In genomic region chr5:34576286-34576685, GRCm38 (mm10) we compare ENCODE assay signal across 19 mouse cellular contexts. TPM values are rescaled to one million over a fixed set of nuclear protein-coding genes. Genes with fewer than 3 reads are reported as not detected.
A peak's percentile ranks its signal among the peaks of the same experiment; 100 is the strongest.
DNase-seq lines count a peak whose midpoint lies in the region; ATAC-seq and TF ChIP-seq lines count a peak whose summit lies in the region.
"Had no signal": no experiment of that assay in that cellular context is flagged by ENCODE, and none has a peak within 500 bp of the region (broad histone marks: within the 10 kb centered on the region; RNA-seq: fewer than 3 reads in every experiment).

No protein-coding gene starts in this region.

- peak overlapping the region; percentile 82; the same call in 1 of the 2 replicates for H3K4me2 ChIP-seq in heart, embryonic 13.5 days
- H3K4me2 ChIP-seq in liver, embryonic 11.5 days, result peak overlapping the region; percentile 21; the same call in 1 of the 2 replicates
- peak overlapping the region; percentile 82 for H3K4me2 ChIP-seq in liver, embryonic 14.5 days (ENCODE audit: low read depth)
- peak overlapping the region; percentile 76; the same call in 1 of the 2 replicates for H3K4me2 ChIP-seq in liver, postnatal 0 days (ENCODE audit: low read depth, low read length)

- H3K9me3 ChIP-seq in heart, embryonic 13.5 days, result no peaks in the 10 kb centered on the region
- H3K9me3 ChIP-seq in liver, embryonic 11.5 days (ENCODE audit: control insufficient read depth, low read length), result no peaks in the 10 kb centered on the region
- no peaks in the 10 kb centered on the region for H3K9me3 ChIP-seq in liver, embryonic 14.5 days (ENCODE audit: control insufficient read depth, low read length)
- no peaks in the 10 kb centered on the region for H3K9me3 ChIP-seq in liver, postnatal 0 days (ENCODE audit: low read length)
- H3K9me3 ChIP-seq: embryonic facial prominence, embryonic 10.5 days; forebrain, embryonic 13.5 days; heart, embryonic 10.5 days; hindbrain, embryonic 12.5 days had no signal

- TF ChIP-seq EP300 in liver, embryonic 14.5 days (IDR thresholded peaks at IDR 0.05; ENCODE audit: low read depth), result no peak
- no peak for TF ChIP-seq EP300 in liver, postnatal 0 days (IDR thresholded peaks at IDR 0.05; ENCODE audit: low read depth)

- H3K27me3 ChIP-seq in heart, embryonic 13.5 days (replicated peaks), result no peaks in the 10 kb centered on the region
- H3K27me3 ChIP-seq in liver, embryonic 11.5 days (replicated peaks; ENCODE audit: control insufficient read depth, insufficient read depth, low read length), result no peaks in the 10 kb centered on the region
- no peaks in the 10 kb centered on the region for H3K27me3 ChIP-seq in liver, embryonic 14.5 days (ENCODE audit: control insufficient read depth, insufficient read depth, low read length)
- no peaks in the 10 kb centered on the region for H3K27me3 ChIP-seq in liver, postnatal 0 days (ENCODE audit: insufficient read depth, low read length)
- H3K27me3 ChIP-seq: forebrain, embryonic 13.5 days; hindbrain, embryonic 12.5 days had no signal

- 96% methylated on average over 1 of the region's 1 CpGs for WGBS in heart, embryonic 13.5 days
- WGBS in liver, embryonic 11.5 days, result 89% methylated on average over 1 of the region's 1 CpGs
- 86% methylated on average over 1 of the region's 1 CpGs for WGBS in liver, embryonic 14.5 days (ENCODE audit: insufficient replicate concordance)
- WGBS in liver, postnatal 0 days (ENCODE audit: insufficient replicate concordance), result 71% methylated on average over 1 of the region's 1 CpGs

- H3K4me1 ChIP-seq in heart, embryonic 13.5 days, result peaks cover 33% of the 10 kb centered on the region
- H3K4me1 ChIP-seq in liver, embryonic 11.5 days (replicated peaks; ENCODE audit: control insufficient read depth, insufficient read depth, low read length), result peaks cover 54% of the 10 kb centered on the region
- H3K4me1 ChIP-seq in liver, embryonic 14.5 days (replicated peaks; ENCODE audit: control insufficient read depth in 2 of 2, insufficient read depth in 2 of 2, low read length in 1 of 2), result peaks cover 51 to 52% of the 10 kb centered on the region in 2 experiments
- peaks cover 34% of the 10 kb centered on the region for H3K4me1 ChIP-seq in liver, postnatal 0 days (ENCODE audit: insufficient read depth)

- no peak overlapping the region for H3K9ac ChIP-seq in heart, embryonic 13.5 days
- no peak overlapping the region for H3K9ac ChIP-seq in liver, embryonic 11.5 days (ENCODE audit: low read depth, low read length)
- no peak overlapping the region for H3K9ac ChIP-seq in liver, embryonic 14.5 days (replicated peaks)
- no peak overlapping the region for H3K9ac ChIP-seq in liver, postnatal 0 days (replicated peaks)
- H3K9ac ChIP-seq: forebrain, embryonic 13.5 days; hindbrain, embryonic 12.5 days had no signal

- H3K4me3 ChIP-seq in heart, embryonic 13.5 days, result no peak overlapping the region; the same call in 1 of the 2 replicates
- H3K4me3 ChIP-seq in liver, embryonic 11.5 days (ENCODE audit: low read depth, low read length), result no peak overlapping the region
- peak overlapping the region in 1 of 2 experiments; percentile 89; a peak in 2 of 4 replicates for H3K4me3 ChIP-seq in liver, embryonic 14.5 days (ENCODE audit: insufficient read depth in 1 of 2, low read depth in 2 of 2, low read length in 2 of 2)
- H3K4me3 ChIP-seq in liver, postnatal 0 days (ENCODE audit: low read depth, low read length), result no peak overlapping the region
- H3K4me3 ChIP-seq: hindbrain, embryonic 12.5 days had no signal

- no peak for TF ChIP-seq CTCF in liver, embryonic 14.5 days (IDR thresholded peaks at IDR 0.05; ENCODE audit: low read depth)
- TF ChIP-seq CTCF in liver, postnatal 0 days (IDR thresholded peaks at IDR 0.05; ENCODE audit: low read depth), result no peak

- no peak for ATAC-seq in heart, embryonic 13.5 days (ENCODE audit: extremely low read depth, insufficient number of reproducible peaks, low FRiP score, low TSS enrichment)
- ATAC-seq in liver, embryonic 11.5 days (replicated peaks; ENCODE audit: low FRiP score), result no peak
- no peak for ATAC-seq in liver, embryonic 14.5 days (ENCODE audit: insufficient read depth)
- ATAC-seq in liver, postnatal 0 days, result no peak
- ATAC-seq: forebrain, embryonic 13.5 days; forebrain, postnatal 0 days; hindbrain, postnatal 0 days had no signal

- intact Hi-C loops in heart, postnatal 36 days (cut with DNase I), result loop anchor here (10.0 kb wide), 1 partner anchor 391 kb away; the partner anchor contains the start of gene Mxd4

- H3K27ac ChIP-seq in heart, embryonic 13.5 days (replicated peaks), result no peak overlapping the region
- no peak overlapping the region for H3K27ac ChIP-seq in liver, embryonic 11.5 days (ENCODE audit: low read depth, low read length)
- no peak overlapping the region for H3K27ac ChIP-seq in liver, embryonic 14.5 days
- no peak overlapping the region for H3K27ac ChIP-seq in liver, postnatal 0 days (ENCODE audit: low read depth)
- H3K27ac ChIP-seq: embryonic facial prominence, embryonic 10.5 days; forebrain, embryonic 13.5 days; hindbrain, embryonic 12.5 days; hindbrain, postnatal 0 days had no signal

- DNase-seq in heart, postnatal 36 days, result no peak
- DNase-seq in liver, embryonic 11.5 days (ENCODE audit: low spot score), result no peak
- no peak for DNase-seq in liver
- DNase-seq in liver, embryonic 14.5 days (ENCODE audit: low read depth in 3 of 3, low spot score in 3 of 3), result no peak
- DNase-seq in liver, postnatal 0 days, result no peak
- no peak for DNase-seq in gastrocnemius, postnatal 4 days (ENCODE audit: low spot score in 2 of 2)
- DNase-seq: adrenal gland, adult 8-10 months; adrenal gland, postnatal 36 days; cerebellum, adult 2 months; cerebellum, postnatal 10 days; forebrain, postnatal 0 days; gastrocnemius, postnatal 14 days; heart, postnatal 4 days had no signal

- no peaks in the 10 kb centered on the region; the same call in 1 of the 2 replicates for H3K36me3 ChIP-seq in heart, embryonic 13.5 days
- no peaks in the 10 kb centered on the region; the same call in 1 of the 2 replicates for H3K36me3 ChIP-seq in liver, embryonic 11.5 days (ENCODE audit: control insufficient read depth, insufficient read depth, low read length)
- H3K36me3 ChIP-seq in liver, embryonic 14.5 days (replicated peaks; ENCODE audit: control insufficient read depth, insufficient read depth, low read depth), result peaks cover 16% of the 10 kb centered on the region
- peaks cover 6% of the 10 kb centered on the region; the same call in 1 of the 2 replicates for H3K36me3 ChIP-seq in liver, postnatal 0 days (replicated peaks; ENCODE audit: insufficient read depth, low read length)
- H3K36me3 ChIP-seq: hindbrain, embryonic 12.5 days had no signal

RNA-seq across cellular contexts. Expression of gene Add1, which starts 2.8 kb away (rescaled TPM):
- polyA plus RNA-seq in heart, embryonic 13.5 days (2015; fragmentation: Nextera tagmentation; extraction: Ambion mirVana), result 143 and 144 TPM in 2 replicates
- total RNA-seq in heart, postnatal 36 days (2021), result 100 to 1,000 TPM; 128 to 131 TPM
- 170 and 186 TPM in 2 replicates for polyA plus RNA-seq in liver, embryonic 11.5 days (2014; fragmentation: Nextera tagmentation; extraction: Ambion mirVana)
- polyA plus RNA-seq in liver, embryonic 14.5 days (2012; rRNA removed), result 106 and 118 TPM in 2 replicates
- polyA plus RNA-seq in liver, embryonic 14.5 days (2014; fragmentation: Nextera tagmentation; extraction: Ambion mirVana), result 113 and 137 TPM in 2 replicates
- polyA plus RNA-seq in liver, postnatal 0 days (2015; fragmentation: Nextera tagmentation; extraction: Ambion mirVana), result 52.0 and 54.8 TPM in 2 replicates
- total RNA-seq in gastrocnemius, postnatal 4 days (2021), result 100 to 1,000 TPM; 174 to 180 TPM

RNA-seq across cellular contexts. Expression of gene Sh3bp2, which starts 50.6 kb away (rescaled TPM):
- polyA plus RNA-seq in heart, embryonic 13.5 days (2015; fragmentation: Nextera tagmentation; extraction: Ambion mirVana), result 3.9 and 4.9 TPM in 2 replicates
- total RNA-seq in heart, postnatal 36 days (2021), result 1 to 10 TPM; 3.8 to 5.5 TPM
- 5.2 and 8.4 TPM in 2 replicates for polyA plus RNA-seq in liver, embryonic 11.5 days (2014; fragmentation: Nextera tagmentation; extraction: Ambion mirVana)
- polyA plus RNA-seq in liver, embryonic 14.5 days (2012; rRNA removed), result 4.6 and 5.2 TPM in 2 replicates
- 3.5 and 4.9 TPM in 2 replicates for polyA plus RNA-seq in liver, embryonic 14.5 days (2014; fragmentation: Nextera tagmentation; extraction: Ambion mirVana)
- polyA plus RNA-seq in liver, postnatal 0 days (2015; fragmentation: Nextera tagmentation; extraction: Ambion mirVana), result 7.7 and 9.8 TPM in 2 replicates
- 1 to 10 TPM; 4.9 to 5.4 TPM for total RNA-seq in gastrocnemius, postnatal 4 days (2021)

Comparison
In these comparisons a context has a peak if more than half of its experiments do, and no peak if none do; other contexts are left out.
1. H3K4me2 ChIP-seq: peak in every context shown above with its lines; median percentile 82 in heart, embryonic 13.5 days; 82 in liver, embryonic 14.5 days; 76 in liver, postnatal 0 days; 21 in liver, embryonic 11.5 days.